Mouse (Mus musculus) spleen, adult 18-20 months (tissue): ENCODE data around the gene Ccdc81.
A peak's percentile ranks its signal among the peaks of the same experiment; 100 is the strongest.

Experiments
- DNase-seq, 2 experiments: peaks; one replicate each; pipeline ENCODE4 v3.0.0; 2022; ENCODE audit warnings: mixed read lengths in 2 of 2

The Ccdc81 gene

DNA sequence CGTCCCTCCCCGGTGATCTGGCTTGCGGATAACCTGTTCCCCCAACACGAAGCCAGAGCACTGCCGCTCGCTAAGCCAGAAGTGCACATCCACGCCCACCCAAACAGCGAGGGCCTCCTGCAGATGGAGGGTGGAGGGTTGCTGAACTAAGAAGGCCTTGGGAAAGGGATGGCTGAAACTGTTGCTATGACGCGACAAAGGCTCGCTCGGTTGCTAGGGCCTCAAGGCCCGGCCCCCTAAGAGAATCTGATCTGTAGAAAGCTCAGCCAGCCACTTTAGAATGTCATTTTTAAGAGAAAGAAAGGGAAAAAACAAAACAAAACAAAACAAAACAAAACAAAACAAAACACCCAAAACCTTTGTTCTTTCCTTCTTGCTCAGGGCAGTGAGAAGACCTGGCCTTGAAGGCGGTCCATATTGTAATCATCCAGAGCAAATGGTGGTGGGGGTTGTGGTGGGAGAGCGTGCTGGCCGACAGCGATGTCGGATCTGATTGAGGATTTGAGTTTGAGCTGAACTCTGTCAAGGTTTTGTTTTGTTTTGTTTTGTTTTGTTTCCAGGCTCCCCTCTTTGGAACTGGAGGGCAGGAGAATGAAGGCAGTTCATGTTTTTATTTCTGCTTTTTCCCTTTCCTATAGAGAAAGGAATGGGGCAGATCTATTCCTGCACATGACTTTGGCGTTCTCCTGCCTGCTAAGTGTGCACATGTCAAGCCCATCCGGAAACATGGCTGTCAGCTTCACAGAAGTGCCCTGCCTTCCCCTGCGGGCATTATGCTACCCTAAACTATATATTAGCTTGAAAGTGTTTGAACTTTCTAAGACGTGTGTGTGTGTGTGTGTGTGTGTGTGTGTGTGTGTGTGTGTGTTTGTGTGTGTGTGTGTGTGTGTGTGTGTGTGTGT is at the start of gene Ccdc81:
TSS of gene Ccdc81 (minus strand) at position 188 of the 902 bp plus-strand sequence.
- DNase-seq: no peak

DNA sequence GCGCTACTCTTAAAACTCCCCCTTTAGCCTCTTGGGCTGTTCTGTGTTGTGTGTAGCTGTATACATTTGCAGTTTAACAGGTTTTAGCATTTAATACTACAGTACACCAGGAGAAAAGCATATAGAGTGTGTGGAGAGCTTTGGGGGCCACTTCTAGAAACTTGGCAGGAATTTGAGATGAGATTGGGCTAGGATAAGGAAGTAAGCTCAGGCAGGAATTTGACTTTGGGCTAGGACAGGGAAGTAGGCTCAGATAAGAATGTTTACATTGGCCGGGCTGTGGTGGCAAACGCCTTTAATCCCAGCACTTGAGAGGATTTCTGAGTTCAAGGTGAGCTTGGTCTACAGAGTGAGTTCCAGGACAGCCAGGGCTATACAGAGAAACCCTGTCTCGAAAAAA is 46.0 kb upstream of the Ccdc81 start:
- DNase-seq: no peak

DNA sequence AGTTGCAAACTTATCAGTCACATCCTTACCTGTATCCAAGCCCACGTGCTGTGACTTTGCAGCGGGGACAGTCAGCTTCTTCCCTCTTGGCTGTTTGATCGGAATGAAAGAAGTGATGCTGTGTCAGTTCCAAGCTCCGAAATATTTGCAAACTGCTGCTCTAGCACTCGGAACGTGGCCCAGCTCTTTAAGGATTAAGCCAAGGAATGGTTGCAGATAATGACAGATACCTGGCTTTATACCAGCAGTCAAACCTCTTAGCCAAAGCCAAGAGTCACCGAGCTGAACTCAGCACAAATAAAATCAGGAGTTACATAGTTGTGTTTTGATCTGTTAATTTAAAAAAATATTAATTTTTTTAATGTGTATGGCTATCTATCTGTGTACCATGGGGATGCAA is 44.6 kb upstream of the Ccdc81 start:
- no peak for DNase-seq

DNA sequence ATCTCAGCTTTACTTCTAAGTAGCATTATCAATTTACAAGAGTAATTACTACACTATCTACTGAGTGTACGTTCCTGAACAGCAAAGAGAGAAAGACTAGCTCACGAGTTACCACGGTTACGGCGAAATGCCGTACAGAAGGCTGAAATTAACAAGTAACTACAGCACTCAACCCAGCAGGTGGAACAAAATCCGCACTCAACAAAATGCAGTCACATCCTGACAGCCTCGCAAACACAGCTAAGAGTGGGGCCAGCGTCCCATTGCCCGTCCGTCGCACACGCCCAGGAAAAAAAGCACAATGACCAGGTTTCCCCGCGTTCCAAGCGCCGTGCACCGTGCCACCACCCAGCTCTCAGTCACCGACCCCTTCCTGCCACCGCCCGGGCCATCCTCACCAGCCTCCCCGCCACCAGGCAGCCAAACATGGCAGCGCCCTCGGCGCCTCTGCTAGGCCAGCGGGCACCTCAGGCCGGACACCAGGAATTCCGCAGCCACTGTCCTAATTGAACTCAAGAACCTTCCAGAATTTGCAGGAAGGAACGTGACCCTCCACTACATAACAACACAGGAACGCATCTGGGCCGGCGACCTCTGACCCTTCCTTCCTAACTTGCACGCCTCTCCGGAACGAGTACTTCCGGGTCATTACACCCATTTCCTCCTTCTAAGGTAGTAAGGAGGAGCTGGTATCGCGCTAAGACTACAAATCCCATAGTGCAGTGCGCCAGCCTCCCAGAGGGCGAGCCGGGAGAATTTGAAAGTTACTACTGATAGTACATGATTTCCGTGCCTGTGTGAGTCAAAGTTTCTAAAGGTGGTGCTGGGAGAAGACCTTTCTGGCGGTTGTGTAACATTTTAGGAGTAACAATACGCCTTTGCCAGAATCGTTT is 37.4 kb upstream of the Ccdc81 start, which contains the start of gene Hikeshi:
TSS of gene Hikeshi (minus strand) at position 634 of the 893 bp plus-strand sequence.
- peak; percentile 83 to 87 for DNase-seq

DNA sequence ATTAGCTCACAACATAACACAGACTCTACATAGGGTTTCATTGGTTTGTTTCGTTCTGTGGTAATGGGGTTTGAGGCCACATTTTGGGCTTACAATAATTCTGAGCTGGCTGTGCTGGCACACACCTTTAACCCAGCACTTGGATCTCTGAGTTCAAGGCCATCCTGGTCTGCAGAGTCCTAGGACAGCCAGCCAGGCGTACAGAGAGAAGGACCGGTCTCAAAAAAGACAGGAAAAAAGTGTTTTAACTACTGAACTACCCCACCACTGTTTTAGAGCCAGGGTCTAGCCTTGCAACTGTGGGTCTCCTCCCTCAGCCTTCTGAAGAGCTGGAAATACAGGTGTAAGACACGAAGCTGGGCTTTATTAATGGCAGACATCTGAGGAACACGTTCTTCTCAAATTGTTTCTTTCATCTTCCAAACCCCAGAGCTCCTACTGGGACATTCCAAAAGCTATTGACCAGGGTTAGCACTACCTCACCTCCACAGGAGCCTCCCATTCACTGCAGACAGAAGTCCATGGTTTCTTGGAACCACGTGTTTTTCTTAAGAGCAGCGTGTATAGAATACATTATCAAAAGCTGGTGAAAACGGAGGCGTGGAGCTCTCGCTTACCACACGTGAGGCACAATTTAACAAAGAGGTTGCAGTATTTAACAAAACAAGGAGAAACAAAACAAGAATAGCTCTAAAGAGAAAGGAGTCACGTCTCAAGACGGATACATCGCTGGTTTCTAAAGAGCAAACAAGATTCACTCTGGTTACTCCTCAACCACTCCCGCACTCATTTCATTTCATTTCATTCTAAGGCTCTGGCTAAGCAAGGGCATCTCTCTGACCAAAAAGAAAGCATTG is 36.3 kb upstream of the Ccdc81 start:
- DNase-seq: no peak

DNA sequence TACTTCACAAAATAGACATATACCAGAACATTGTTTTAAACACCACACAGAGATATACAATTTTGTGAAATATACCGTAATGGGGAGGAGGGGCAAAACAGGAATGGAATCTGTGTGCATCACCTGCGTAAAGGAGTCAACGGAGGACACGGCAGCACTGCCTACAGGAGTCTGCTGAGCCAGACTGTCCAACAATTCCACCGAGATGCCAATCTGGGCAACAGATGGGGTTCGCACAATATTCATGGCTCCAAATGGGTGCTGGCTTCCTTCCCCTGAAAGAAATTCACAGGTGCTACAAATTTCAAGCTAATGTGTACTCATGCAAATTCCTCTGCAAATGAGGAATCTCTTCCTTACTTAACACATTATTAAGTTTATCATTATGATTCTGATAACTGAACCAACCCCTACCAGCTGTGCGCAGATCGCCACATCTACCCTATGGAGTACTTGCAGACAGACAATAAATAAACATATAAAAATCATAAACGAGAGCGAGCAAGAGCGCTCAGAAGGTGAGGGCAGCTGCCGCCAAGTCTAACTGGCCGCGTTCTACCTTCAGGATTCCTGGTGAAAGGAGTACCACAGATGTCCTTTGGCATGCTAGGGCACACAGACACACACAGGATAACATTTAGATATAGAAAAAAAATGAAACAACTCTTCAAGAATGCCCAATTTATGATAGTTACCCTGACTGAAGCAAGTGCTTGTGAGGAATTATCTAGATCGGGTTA is 20.2 kb upstream of the Ccdc81 start:
- no peak for DNase-seq

DNA sequence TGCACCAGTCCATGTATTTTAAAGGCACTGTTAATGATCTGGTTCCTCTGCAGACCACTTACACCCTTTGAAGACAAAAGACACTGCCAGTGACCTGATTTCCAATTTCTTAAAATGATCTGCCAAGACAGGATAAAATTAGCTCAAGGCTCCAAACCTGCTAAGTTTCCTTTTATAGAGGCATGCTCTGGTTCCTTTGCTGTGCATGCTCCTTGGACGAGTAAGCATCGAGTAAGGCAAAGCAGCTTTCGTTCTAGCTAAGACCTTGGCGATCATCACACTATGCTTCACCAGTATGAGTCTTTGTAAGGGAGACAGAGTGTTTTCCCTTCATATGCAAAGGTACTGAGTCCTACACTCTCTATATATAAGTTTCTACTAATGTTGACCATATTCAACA is 14.3 kb upstream of the Ccdc81 start:
- no peak for DNase-seq

DNA sequence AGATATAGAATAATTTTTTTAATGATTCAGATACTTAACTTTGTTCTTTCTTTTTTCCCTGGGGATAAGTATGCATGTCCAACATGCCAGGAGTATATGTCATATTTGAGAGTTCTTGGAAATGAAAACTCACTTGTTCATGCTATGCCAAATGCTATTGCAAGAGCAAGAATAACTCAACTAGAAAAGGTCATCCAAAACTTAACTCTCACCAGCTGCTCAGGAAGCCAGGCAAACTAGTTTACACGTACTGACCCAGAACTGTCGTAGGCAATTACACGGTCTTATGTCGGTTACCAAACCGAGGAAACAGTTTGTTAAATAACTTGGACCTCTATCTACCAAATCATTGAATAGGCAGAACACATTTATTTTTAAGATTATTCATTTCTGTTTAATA is 13.3 kb upstream of the Ccdc81 start:
- no peak for DNase-seq

DNA sequence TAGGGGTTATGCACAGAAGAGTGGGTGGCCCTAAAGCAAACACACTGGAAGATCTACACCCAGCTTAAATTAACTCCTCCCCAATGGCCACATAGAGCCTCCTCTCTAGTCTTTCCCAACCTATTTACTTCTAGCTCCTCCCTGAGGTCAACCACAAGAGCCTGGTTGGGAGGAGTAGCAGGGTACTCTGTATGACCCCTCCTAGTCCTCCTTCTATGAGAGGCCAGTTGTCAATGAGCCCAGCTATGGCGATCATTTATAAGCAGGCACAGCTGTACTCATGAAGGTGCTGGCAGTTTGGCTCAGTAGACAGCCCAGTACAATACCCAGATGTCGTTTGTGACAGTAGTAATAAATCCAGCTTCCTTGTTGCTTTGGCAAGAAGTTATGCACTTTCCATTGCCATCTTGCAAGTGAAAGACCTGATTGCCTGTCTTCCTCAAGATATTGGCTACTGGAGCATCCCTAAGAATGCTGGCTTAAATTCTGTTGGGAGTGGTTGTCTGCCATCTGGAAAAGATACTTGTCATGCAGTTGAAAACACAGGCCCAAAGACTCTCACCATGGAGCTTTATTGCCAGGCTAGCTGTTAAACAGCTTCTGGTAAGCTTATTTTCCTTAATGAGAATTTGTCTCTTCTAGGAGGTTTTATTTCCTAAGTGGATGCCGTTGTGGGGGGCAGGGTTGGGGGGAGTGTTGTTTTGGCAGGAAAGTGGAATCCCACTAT is 10.2 kb upstream of the Ccdc81 start:
- DNase-seq: no peak

DNA sequence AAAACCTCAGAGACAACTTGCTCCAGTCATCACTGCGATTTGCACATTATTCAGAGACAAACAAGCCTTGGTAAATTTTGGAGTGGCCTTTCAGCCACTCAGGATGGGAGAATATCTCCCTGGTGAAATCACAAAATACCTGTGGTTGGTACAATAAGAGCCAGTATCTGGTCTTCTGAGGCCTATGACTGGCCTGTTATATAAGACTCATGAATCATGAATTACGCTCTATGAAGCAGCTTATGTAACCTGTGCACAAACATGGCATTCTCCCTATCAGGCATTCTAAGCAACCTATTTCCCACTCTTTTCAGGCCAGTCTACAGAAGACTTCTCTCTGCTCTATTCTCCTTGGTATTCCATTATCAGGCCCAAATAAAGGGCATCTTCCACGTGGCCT is 8.9 kb upstream of the Ccdc81 start:
- DNase-seq: no peak

DNA sequence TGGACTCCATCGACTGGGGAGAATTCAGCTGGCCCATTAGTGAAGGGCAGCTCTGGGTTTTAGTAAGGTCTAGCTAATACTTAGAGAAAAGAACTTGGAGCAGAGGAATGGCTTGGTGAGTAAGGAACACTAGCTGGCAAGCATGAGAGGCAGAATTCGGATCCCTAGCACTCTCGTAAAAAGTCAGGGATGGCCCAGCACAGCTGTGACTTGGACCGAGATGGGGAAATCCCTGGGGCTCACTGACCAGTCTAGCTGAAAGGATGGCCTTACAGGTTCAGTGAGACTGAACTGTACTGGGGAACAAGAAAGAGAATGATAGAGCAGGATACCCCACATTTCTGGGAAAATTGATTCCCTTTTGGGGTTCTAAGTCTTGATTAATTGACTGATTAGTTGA is 6.3 kb upstream of the Ccdc81 start:
- DNase-seq: no peak

DNA sequence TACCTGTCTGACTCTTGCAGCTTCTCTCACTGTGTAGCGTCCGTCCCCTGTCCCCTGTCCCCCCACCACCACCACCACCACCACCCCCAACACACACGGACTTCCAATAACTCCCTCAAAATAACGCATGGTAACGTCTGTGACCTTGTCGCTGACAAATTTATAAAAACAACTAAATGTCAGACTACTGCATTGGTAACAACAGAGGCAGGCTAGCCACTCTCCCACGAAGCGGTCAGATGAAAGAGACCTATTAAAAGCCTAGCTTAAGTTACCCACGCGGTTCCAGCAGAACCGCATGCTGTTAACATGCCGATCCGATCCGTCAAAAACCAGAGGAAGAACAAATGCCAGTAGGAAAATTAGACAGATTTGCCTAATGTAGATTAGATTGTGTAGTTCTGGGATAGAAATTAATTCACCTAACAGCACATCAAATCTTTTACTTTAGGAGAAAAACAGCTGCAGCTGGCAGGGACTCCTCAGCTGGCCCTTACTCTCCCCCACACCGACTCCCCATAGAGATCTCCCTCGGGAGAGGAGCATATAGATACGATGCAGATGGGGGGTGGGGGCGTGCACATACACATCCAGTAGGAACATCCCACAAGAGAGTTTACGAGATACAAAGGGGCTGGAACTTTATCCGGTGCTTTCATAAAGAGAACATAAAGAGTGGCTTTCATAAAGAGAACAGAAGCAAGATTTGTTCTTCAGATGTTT is 5.6 kb upstream of the Ccdc81 start:
- DNase-seq: no peak

DNA sequence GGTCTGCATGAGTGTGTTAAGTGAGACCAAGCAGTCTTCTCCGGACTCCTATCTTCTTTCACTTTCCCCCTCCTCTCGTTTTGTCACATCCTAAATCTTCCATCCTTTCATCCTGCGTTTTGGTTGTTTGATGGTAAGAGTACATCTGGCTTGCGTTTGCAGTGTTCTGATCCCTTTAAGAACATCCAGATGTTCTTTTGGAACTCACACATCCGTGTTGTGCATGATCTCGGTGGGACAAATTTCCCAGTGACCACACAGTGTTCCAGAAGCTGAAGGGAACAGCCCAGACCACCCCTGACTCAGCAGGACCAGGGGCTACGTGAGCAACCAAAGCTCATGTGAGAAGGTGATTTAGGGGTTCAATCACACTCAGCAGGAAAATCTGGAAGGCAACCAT is 5.0 kb upstream of the Ccdc81 start:
- no peak for DNase-seq

DNA sequence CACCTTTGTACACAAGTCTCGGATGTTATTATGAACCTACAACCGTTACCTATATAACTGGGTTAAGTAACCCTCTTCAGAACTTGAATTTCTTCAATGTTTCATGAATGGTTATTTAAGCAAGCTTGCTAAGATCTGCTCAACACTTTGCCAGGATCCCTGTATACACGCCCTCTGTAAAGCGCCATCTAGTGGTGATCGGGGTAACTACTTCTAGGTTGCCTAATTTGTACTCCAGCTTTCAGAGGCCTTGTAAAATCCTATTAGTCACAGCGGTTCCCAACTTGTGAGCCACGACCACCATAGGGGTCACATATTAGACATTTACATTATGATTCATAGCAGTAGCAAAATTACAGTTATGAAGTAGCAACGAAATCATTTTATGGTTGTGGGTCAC is 4.5 kb upstream of the Ccdc81 start:
- peak in 1 of 2 experiments; percentile 65 for DNase-seq

DNA sequence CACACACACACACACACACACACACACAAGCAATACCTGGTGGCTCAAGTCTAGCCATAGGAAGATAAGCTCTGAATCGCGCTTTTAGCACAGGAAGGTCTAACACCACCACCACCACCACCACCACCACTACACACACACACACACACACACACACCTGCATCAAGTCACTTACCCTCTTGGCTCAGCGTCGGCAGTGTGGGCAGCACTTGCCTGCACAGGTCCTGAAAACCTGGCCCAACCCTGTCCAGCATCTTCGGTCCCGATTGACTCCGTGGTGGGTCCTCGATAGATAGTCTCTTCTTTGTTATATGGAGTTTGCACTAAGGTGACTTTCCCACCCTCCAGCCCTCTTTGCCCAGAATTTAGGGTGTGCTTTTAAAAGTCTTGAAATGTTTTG is 422 bp downstream of the Ccdc81 start:
- no peak for DNase-seq

DNA sequence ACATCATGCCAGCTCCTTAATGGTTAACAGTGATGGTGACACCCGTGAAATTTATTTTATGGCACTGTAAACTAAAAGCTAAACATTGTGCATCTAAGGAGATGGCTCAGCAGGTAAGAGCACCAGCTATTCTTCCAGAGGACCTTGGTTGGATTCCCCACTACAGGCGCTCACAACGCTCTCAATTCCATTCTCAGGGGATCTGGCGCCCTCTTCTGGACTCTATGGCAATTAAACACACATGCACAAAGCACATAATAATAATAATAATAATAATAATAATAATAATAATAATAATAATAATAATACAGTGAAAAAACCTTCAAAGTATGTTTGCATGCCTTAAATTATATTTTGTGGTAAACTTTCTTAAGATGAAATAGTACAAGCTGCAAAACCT is 11.6 kb downstream of the Ccdc81 start:
- peak in 1 of 2 experiments; percentile 8 for DNase-seq

DNA sequence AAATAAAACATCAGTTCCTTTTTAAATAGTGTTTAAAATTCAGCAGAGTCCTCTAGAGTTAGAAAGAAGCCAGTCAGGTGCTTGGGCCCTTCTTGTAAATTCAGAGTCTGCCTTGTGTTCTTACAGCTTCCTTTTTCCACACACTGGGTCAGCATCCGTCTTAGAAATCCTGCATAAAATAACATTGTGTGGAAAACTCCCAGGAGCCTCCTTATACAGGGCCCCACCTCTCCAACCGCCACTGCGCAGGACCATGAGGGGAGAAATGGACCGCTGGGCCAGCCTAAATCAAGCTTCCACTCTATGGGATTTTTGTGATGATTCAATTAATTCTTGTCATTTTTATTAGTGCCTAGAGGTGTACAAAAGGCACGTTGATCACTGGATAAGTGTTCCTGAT is 12.0 kb downstream of the Ccdc81 start:
- no peak for DNase-seq

DNA sequence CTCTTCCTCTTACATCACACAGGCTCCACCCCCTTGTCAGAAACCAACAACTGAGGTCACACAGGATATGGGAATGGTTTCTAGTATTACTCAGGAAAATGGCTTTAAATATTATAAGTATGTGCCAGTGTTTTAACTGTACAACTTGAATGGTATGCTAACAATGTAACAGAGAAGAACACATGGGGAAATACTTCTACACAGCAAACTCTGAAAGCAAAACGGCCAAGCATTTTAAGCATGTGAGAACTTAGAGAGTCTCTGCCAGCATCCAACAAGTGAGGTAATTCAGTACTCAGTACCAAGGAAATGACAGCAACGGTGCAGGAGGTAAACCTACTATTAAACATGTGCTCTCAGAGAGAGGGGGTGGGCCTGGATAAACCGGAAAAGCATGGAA is 18.9 kb downstream of the Ccdc81 start:
- no peak for DNase-seq

DNA sequence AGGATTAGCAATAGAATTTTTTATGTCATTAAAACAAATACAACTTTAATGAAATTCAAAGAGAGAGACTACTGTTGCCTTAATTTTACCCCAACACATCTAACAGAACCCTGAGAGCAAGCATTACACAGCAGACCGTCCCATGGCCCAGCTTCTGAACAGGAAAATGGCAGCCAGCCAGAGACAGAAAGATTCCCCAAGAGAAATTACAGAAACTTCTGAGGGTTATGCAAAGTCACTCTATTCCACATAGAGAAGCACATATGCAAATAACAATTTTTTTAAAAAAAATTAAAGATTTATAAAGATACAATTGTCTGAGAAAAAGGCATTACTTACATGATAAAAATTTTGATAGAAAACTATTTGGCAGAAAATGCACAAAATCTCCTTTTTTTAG is 23.7 kb downstream of the Ccdc81 start:
- DNase-seq: no peak

DNA sequence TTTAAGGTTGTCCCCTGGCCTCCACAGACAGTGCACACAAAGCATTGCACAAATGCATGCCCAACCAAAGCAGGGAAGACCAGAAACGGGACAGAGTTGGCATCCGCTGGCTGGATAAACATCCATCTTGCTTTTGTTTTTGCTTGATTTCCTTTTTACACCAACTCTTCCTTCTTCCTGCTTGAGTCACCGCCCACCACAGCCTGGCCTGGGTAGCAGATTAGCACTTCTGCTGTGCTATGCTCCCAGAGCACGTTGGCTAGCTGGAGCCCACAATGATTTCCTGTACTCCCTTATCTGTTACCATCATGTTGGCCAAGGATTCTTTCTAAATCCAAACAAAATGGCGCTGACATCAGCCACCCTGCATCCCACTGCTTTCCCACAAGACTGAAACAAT is 36.2 kb downstream of the Ccdc81 start:
- no peak for DNase-seq

DNA sequence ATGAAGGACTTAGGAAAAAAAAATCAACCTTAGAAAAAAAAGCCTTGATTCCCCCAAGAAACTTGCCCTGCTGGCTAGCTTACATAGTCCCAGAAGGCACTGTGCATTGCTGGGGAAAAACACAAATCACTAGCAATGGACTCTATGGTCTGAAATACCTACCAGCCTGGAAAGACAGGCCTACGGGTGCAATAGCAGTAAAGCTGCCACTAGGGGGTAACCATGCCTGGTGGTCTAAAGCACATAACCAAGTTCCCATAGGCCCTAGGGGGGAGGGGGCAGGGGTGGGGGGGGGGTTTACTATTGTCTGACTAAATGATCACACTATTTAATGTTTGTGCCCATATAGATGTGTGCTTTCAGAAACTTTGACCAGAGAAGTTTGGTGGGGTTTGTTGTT is 38.7 kb downstream of the Ccdc81 start:
- DNase-seq: no peak
